Comparison of ENCODE assay signal across 9 mouse cellular contexts in genomic region chr1:153307509-153308178, GRCm38 (mm10). TPM values are rescaled to one million over a fixed set of nuclear protein-coding genes. Genes with fewer than 3 reads are reported as not detected.
DNase-seq lines count a peak whose midpoint lies in the region; ATAC-seq and TF ChIP-seq lines count a peak whose summit lies in the region.
"Had no signal": no experiment of that assay in that cellular context is flagged by ENCODE, and none has a peak within 500 bp of the region (broad histone marks: within the 10 kb centered on the region; RNA-seq: fewer than 3 reads in every experiment).

No protein-coding gene starts in this region.

- no peak for TF ChIP-seq CTCF in embryonic fibroblast, embryonic 13.5 days (IDR thresholded peaks at IDR 0.05; ENCODE audit: borderline replicate concordance, insufficient read depth, low read length)
- TF ChIP-seq CTCF in liver, embryonic 14.5 days (IDR thresholded peaks at IDR 0.05; ENCODE audit: low read depth): no peak

- H3K4me2 ChIP-seq in forebrain, embryonic 13.5 days: no peak overlapping the region
- H3K4me2 ChIP-seq in forebrain, embryonic 12.5 days: no peak overlapping the region
- peak overlapping the region; percentile 4 for H3K4me2 ChIP-seq in liver, embryonic 14.5 days (ENCODE audit: low read depth)
- H3K4me2 ChIP-seq: limb, embryonic 12.5 days had no signal

- peak overlapping the region; percentile 60; the same call in 1 of the 2 replicates for H3K27ac ChIP-seq in forebrain, embryonic 13.5 days
- no peak overlapping the region for H3K27ac ChIP-seq in forebrain, embryonic 12.5 days
- peak overlapping the region; percentile 67 for H3K27ac ChIP-seq in embryonic fibroblast, embryonic 13.5 days (ENCODE audit: insufficient read depth, low read length)
- no peak overlapping the region for H3K27ac ChIP-seq in liver, embryonic 14.5 days
- H3K27ac ChIP-seq: limb, embryonic 12.5 days had no signal

- WGBS in forebrain, embryonic 13.5 days: 82% methylated on average over 12 of the region's 12 CpGs
- WGBS in forebrain, embryonic 12.5 days: 76% methylated on average over 12 of the region's 12 CpGs
- WGBS in liver, embryonic 14.5 days (ENCODE audit: insufficient replicate concordance): 53% methylated on average over 12 of the region's 12 CpGs

- DNase-seq in kidney, postnatal 14 days: peak; percentile 37
- DNase-seq in kidney, adult 18-20 months: no peak
- DNase-seq in liver, embryonic 14.5 days (ENCODE audit: low read depth in 3 of 3, low spot score in 3 of 3): no peak
- DNase-seq in adrenal gland, adult (ENCODE audit: inconsistent age in 2 of 2, low spot score in 1 of 2): no peak
- no peak for DNase-seq in spleen, postnatal 4 days (ENCODE audit: low spot score in 2 of 2)

- peak; percentile 30; the same call in 1 of the 2 replicates for TF ChIP-seq EP300 in liver, embryonic 14.5 days (IDR thresholded peaks at IDR 0.05; ENCODE audit: low read depth)

- no peaks in the 10 kb centered on the region for H3K27me3 ChIP-seq in forebrain, embryonic 13.5 days
- no peaks in the 10 kb centered on the region for H3K27me3 ChIP-seq in forebrain, embryonic 12.5 days
- H3K27me3 ChIP-seq in liver, embryonic 14.5 days (ENCODE audit: control insufficient read depth, insufficient read depth, low read length): no peaks in the 10 kb centered on the region
- H3K27me3 ChIP-seq: limb, embryonic 12.5 days had no signal

- no peak overlapping the region for H3K4me3 ChIP-seq in forebrain, embryonic 13.5 days
- H3K4me3 ChIP-seq in forebrain, embryonic 12.5 days (replicated peaks): no peak overlapping the region
- no peak overlapping the region for H3K4me3 ChIP-seq in embryonic fibroblast, embryonic 13.5 days (ENCODE audit: insufficient read depth, low read length)
- H3K4me3 ChIP-seq in liver, embryonic 14.5 days (ENCODE audit: insufficient read depth in 1 of 2, low read depth in 2 of 2, low read length in 2 of 2): no peak overlapping the region
- H3K4me3 ChIP-seq: limb, embryonic 12.5 days had no signal

- no peak overlapping the region for H3K9ac ChIP-seq in forebrain, embryonic 13.5 days
- H3K9ac ChIP-seq in forebrain, embryonic 12.5 days: no peak overlapping the region
- no peak overlapping the region for H3K9ac ChIP-seq in liver, embryonic 14.5 days (replicated peaks)
- H3K9ac ChIP-seq: limb, embryonic 12.5 days had no signal

- H3K36me3 ChIP-seq in forebrain, embryonic 13.5 days (ENCODE audit: poor library complexity, severe bottlenecking): no peaks in the 10 kb centered on the region
- H3K36me3 ChIP-seq in forebrain, embryonic 12.5 days (replicated peaks): no peaks in the 10 kb centered on the region
- H3K36me3 ChIP-seq in liver, embryonic 14.5 days (replicated peaks; ENCODE audit: control insufficient read depth, insufficient read depth, low read depth): no peaks in the 10 kb centered on the region
- H3K36me3 ChIP-seq: limb, embryonic 12.5 days had no signal

- ATAC-seq in forebrain, embryonic 13.5 days: 0 out of 2 replicates have a peak, but pooled peaks have one; percentile 6
- no peak for ATAC-seq in forebrain, embryonic 12.5 days (ENCODE audit: low FRiP score)
- peak; percentile 21; the same call in 1 of the 2 replicates for ATAC-seq in liver, embryonic 14.5 days (ENCODE audit: insufficient read depth)

- TF ChIP-seq POLR2A in embryonic fibroblast, embryonic 13.5 days (IDR thresholded peaks at IDR 0.05; ENCODE audit: low read depth, low read length): no peak

- H3K9me3 ChIP-seq in forebrain, embryonic 13.5 days (replicated peaks): no peaks in the 10 kb centered on the region
- no peaks in the 10 kb centered on the region for H3K9me3 ChIP-seq in forebrain, embryonic 12.5 days
- no peaks in the 10 kb centered on the region for H3K9me3 ChIP-seq in liver, embryonic 14.5 days (ENCODE audit: control insufficient read depth, low read length)
- H3K9me3 ChIP-seq: limb, embryonic 12.5 days had no signal

- peaks cover 24% of the 10 kb centered on the region for H3K4me1 ChIP-seq in forebrain, embryonic 13.5 days
- peaks cover 22% of the 10 kb centered on the region for H3K4me1 ChIP-seq in forebrain, embryonic 12.5 days
- peaks cover 12% of the 10 kb centered on the region for H3K4me1 ChIP-seq in embryonic fibroblast, embryonic 13.5 days (ENCODE audit: control insufficient read depth, insufficient read depth, low read length)
- H3K4me1 ChIP-seq in liver, embryonic 14.5 days (replicated peaks; ENCODE audit: control insufficient read depth in 2 of 2, insufficient read depth in 2 of 2, low read length in 1 of 2): peaks cover 6 to 34% of the 10 kb centered on the region in 2 experiments

RNA-seq across cellular contexts. Expression of gene Lamc1, which starts 24.9 kb away (rescaled TPM):
- polyA plus RNA-seq in forebrain, embryonic 13.5 days (2015; fragmentation: Nextera tagmentation; extraction: Ambion mirVana): 11.8 and 12.8 TPM in 2 replicates
- polyA plus RNA-seq in forebrain, embryonic 12.5 days (2016; fragmentation: Nextera tagmentation; extraction: Ambion mirVana): 26.0 and 26.3 TPM in 2 replicates
- polyA plus RNA-seq in embryonic fibroblast, embryonic 13.5 days (2011; ENCODE audit: insufficient read length, low read depth, missing spikeins): 164 and 190 TPM in 2 replicates
- polyA plus RNA-seq in liver, embryonic 14.5 days (2012; rRNA removed): 10.0 and 10.8 TPM in 2 replicates
- 7.5 and 8.0 TPM in 2 replicates for polyA plus RNA-seq in liver, embryonic 14.5 days (2014; fragmentation: Nextera tagmentation; extraction: Ambion mirVana)

Comparison
In these comparisons a context has a peak if more than half of its experiments do, and no peak if none do; other contexts are left out.
1. H3K27ac ChIP-seq: peak in forebrain, embryonic 13.5 days (single experiment) and embryonic fibroblast, embryonic 13.5 days (single experiment); none in forebrain, embryonic 12.5 days (single experiment) and liver, embryonic 14.5 days (single experiment).